Mouse (Mus musculus) heart, embryonic 15.5 days (tissue): ENCODE measurements around the gene Mustn1. TPM values are rescaled to one million over a fixed set of nuclear protein-coding genes. Genes with fewer than 3 reads are reported as not detected.

Experiments
- ATAC-seq: fragments of 200-750 bp; cut with Nextera tagmentation; replicated peaks from 2 replicates; pipeline ENCODE4 v1.8.0; 2017; ENCODE audit warnings: low read depth, moderate TSS enrichment; ENCODE audit not compliant: insufficient number of reproducible peaks, insufficient read depth, low FRiP score
- H3K27ac ChIP-seq: fragments of 300-500 bp; sonication (generic); 2 replicates; pipeline ENCODE4 v1.5.1; 2015; ENCODE audit warnings: mild to moderate bottlenecking, inconsistent platforms
- H3K27me3 ChIP-seq: fragments of 300-500 bp; sonication (generic); 2 replicates; pipeline ENCODE4 v1.6.1; 2015; ENCODE audit warnings: inconsistent platforms
- H3K36me3 ChIP-seq: fragments of 300-500 bp; sonication (generic); 2 replicates; pipeline ENCODE4 v1.6.1; 2015; ENCODE audit warnings: mild to moderate bottlenecking, inconsistent platforms
- H3K4me1 ChIP-seq: fragments of 300-500 bp; sonication (generic); replicated peaks from 2 replicates; pipeline ENCODE4 v1.6.1; 2015; ENCODE audit warnings: inconsistent platforms
- H3K4me2 ChIP-seq: fragments of 300-500 bp; sonication (generic); 2 replicates; pipeline ENCODE4 v1.6.1; 2015; ENCODE audit warnings: inconsistent platforms, mild to moderate bottlenecking, moderate library complexity
- H3K4me3 ChIP-seq: fragments of 300-500 bp; sonication (generic); 2 replicates; pipeline ENCODE4 v1.5.1; 2015; ENCODE audit warnings: mild to moderate bottlenecking, inconsistent platforms
- H3K9ac ChIP-seq: fragments of 300-500 bp; sonication (generic); 2 replicates; pipeline ENCODE4 v1.6.1; 2015; ENCODE audit warnings: mild to moderate bottlenecking, inconsistent platforms
- H3K9me3 ChIP-seq: fragments of 300-500 bp; sonication (generic); replicated peaks from 2 replicates; pipeline ENCODE4 v1.6.1; 2016; ENCODE audit warnings: inconsistent platforms
- WGBS: fragments of 180-500 bp; shearing (Covaris S2); methylation state at CpG from one replicate; pipeline ENCODE4 v1.1.7; 2015; ENCODE audit warnings: mixed read lengths; 5-methylcytosine and 5-hydroxymethylcytosine counted together
- polyA plus RNA-seq: library from polyadenylated mRNA; unstranded; fragments of >200 nt; fragmentation: Nextera tagmentation; extraction: Ambion mirVana; gene quantifications from 2 replicates; pipeline ENCODE4 v1.2.1, GENCODE M21; 2015

Gene Mustn1
- polyA plus RNA-seq, 1 experiment from 2014 or later, result 3.9 TPM

- Histone ChIP-seq H3K36me3 (0 out of 2 replicates have a peak, but pooled peaks cover 3% of the 10 kb centered on the region), H3K27me3 (no peaks in the 10 kb centered on the region), H3K4me1 (peaks cover 23% of the 10 kb centered on the region), H3K4me2 (no peak overlapping the region), H3K27ac (no peak overlapping the region), H3K9me3 (no peaks in the 10 kb centered on the region), H3K9ac (no peak overlapping the region), H3K4me3 (no peak overlapping the region)
- ATAC-seq, result no peak
- 29% methylated on average over 5 of the region's 5 CpGs for WGBS
Measured at GRCm38 (mm10) chr14:30867042-30867441, 12.0 kb upstream of the Mustn1 start.

DNA sequence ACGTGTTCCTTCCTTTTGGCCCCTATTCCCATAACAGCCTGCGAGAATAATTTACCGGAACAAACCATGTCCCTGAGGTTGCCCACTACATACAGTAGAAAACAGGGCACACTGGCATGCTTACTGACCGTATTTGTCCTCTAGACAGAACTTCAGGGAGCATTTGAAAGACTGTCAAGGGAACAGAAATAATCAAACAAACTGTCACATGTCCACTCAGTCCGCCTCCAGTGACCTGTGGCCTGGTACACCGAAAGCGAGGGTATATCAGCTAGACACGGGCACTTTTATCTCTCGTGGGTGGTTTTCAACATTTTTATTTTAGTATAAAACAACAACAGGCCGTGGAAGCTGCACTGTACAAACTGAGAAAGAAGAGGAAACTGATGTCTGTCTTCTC is 10.2 kb upstream of the Mustn1 start:
- H3K4me3 ChIP-seq, result no peak overlapping the region
- ATAC-seq, result no peak

DNA sequence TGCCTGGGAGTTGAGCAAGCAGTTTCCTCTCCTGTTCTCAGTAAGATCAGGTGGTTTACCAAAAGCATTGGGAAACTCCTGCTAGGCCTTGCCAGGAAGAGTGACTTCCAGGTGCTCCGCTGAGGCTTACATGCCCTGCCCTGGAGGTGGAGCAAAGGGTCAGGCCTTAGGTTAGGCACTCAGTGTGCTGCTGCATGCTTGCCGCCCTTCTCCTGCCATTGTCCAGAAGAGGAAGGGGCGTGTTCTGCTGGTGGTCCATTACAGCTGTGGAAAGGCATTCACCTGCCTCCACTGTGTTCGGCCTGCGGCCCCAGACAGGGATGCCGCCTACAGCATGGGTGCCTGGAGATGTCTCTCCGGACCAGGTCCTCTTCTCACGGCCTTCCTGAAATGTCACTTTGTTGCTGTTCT is 9.6 kb upstream of the Mustn1 start:
- H3K4me3 ChIP-seq, result no peak overlapping the region
- 74% methylated on average over 8 of the region's 8 CpGs for WGBS
- no peak for ATAC-seq
- H3K36me3 ChIP-seq, result 0 out of 2 replicates have a peak, but pooled peaks cover 6% of the 10 kb centered on the region
- H3K27me3 ChIP-seq, result no peaks in the 10 kb centered on the region
- peak overlapping the region; percentile 80 for H3K27ac ChIP-seq
- H3K9ac ChIP-seq, result peak overlapping the region; percentile 24; the same call in 1 of the 2 replicates
- no peak overlapping the region for H3K4me2 ChIP-seq
- peaks cover 31% of the 10 kb centered on the region for H3K4me1 ChIP-seq
- H3K9me3 ChIP-seq, result no peaks in the 10 kb centered on the region

More for the DNA sequence above, 10.2 kb upstream of the Mustn1 start:
- H3K27ac ChIP-seq, result peak overlapping the region; percentile 80
- H3K27me3 ChIP-seq, result no peaks in the 10 kb centered on the region
- 78% methylated on average over 10 of the region's 10 CpGs for WGBS
- H3K4me1 ChIP-seq, result peaks cover 26% of the 10 kb centered on the region
- 0 out of 2 replicates have a peak, but pooled peaks cover 6% of the 10 kb centered on the region for H3K36me3 ChIP-seq
- H3K9ac ChIP-seq, result no peak overlapping the region
- H3K4me2 ChIP-seq, result no peak overlapping the region
- H3K9me3 ChIP-seq, result no peaks in the 10 kb centered on the region

DNA sequence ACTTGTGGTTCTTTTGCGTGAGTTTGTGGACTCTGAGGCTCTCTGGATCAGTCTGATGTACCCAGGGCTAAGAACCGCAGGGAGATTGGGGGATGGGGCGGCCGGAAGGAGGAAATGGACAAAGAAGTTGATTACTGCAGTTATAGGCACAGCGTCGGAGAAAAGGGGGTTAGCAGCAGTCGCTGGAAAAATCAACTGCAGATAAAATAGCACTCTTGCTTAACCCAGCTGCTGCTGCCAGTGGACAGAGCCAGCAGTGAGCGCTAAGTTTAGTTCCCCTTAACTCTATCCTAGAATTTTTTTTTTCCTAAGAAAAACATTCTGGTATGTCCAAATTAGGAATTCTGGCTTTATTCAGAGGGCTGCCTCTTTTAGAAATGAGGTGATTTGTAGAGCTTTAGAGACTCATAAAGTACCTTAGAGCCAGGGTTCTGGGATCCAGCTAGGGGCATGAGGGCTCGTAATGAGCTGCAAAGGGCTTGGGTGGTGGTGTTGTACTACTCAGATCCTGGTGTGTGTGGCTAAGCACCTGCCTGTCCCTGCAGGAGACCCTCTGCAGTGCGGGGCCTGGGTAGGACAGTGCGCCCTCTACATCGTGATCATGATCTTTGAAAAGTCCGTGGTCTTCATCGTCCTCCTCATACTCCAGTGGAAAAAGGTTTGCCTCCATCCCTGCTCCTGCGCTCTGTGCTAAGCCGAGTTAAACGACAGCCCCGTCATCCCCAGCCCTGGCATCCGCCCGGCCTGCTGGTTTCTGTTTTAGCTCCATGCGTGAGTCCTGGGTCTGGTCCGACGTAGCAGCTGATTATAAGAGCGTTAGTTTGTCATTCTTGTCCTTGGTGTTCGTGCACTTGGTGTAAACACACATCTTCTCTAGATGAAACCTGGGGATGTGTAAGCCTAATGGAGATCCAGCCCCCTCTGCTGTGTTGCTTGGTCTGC is 8.5 kb upstream of the Mustn1 start:
- WGBS, result 52% methylated on average over 25 of the region's 25 CpGs
- no peaks in the 10 kb centered on the region for H3K27me3 ChIP-seq
- H3K4me1 ChIP-seq, result peaks cover 34% of the 10 kb centered on the region
- H3K4me2 ChIP-seq, result peak overlapping the region; percentile 9; the same call in 1 of the 2 replicates
- peak overlapping the region; percentile 80 for H3K27ac ChIP-seq
- H3K9me3 ChIP-seq, result no peaks in the 10 kb centered on the region
- no peak overlapping the region for H3K4me3 ChIP-seq
- peak; percentile 42; the same call in 1 of the 2 replicates for ATAC-seq
- H3K9ac ChIP-seq, result peak overlapping the region; percentile 24; the same call in 1 of the 2 replicates
- H3K36me3 ChIP-seq, result 0 out of 2 replicates have a peak, but pooled peaks cover 6% of the 10 kb centered on the region

DNA sequence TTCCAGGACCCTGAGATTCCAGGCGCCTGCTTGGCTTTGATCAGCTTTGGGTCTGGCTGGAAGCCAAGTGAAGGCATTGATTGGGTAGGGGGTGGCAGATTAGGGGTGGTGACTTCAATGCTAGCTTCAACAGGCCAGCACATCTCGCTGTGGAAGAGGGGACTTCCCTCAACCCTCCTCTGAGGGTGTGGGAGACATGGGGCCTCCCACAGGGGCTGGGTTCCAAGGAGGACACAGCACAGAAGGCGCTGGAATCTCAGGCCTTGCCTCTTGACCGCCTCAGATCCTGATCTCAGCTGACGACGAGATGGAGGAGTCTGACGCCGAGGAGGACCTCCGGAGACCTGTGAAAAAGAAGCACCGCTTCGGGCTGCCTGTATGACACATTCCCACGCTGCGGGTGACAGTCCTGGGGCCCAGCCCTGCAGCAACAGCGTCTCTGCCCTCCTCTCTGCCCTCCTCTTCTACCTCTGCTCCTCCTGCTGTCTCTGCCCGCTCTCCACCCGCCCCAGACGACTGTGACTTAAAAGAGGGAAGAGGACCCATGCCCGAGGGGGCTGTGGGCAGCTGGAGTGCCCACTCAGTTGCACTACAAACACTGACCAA is 4.8 kb upstream of the Mustn1 start:
- no peak overlapping the region for H3K27ac ChIP-seq
- ATAC-seq, result no peak
- H3K9me3 ChIP-seq, result no peaks in the 10 kb centered on the region
- peaks cover 46% of the 10 kb centered on the region for H3K4me1 ChIP-seq
- no peak overlapping the region for H3K9ac ChIP-seq
- H3K4me2 ChIP-seq, result no peak overlapping the region
- no peaks in the 10 kb centered on the region for H3K27me3 ChIP-seq
- H3K36me3 ChIP-seq, result 0 out of 2 replicates have a peak, but pooled peaks cover 6% of the 10 kb centered on the region
- WGBS, result 54% methylated on average over 18 of the region's 18 CpGs
- H3K4me3 ChIP-seq, result no peak overlapping the region

DNA sequence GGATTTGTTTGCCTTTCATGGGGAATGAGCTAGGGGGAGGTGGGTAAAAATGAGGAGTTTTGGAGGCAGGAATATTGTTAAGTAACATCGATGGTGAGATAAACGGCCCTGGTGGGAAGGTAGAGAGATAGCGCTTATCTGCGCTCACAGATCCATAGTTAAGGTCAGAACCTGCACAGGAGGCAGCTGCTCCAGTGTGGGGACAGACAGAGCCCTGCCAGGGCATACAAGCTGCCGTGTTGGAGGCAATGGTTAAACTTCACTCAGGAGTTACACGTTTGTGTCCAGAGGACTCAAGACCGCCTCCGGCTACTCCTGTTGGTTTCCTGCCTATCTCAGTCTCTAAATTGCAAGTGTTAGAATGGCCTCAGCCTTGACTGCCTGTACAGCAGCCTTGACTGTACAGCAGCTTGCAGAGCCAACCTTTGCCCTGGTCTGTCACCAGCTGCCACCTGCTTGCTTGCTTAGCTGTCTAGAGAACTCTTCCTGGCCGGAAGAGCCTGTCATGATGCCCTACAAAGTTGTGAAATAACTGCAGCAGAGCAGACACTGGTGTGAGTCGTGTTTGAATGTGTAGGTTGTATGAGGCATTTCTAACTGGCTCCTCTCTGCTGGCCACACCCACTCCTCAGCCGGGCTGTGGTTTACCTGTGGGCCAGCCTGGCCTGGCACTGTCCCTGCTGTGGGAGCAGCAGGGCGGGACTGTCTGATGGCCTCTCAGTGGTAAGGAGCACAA is 3.7 kb upstream of the Mustn1 start:
- Histone ChIP-seq H3K27me3 (no peaks in the 10 kb centered on the region), H3K9ac (no peak overlapping the region), H3K4me1 (peaks cover 45% of the 10 kb centered on the region), H3K9me3 (no peaks in the 10 kb centered on the region), H3K4me3 (no peak overlapping the region), H3K36me3 (0 out of 2 replicates have a peak, but pooled peaks cover 6% of the 10 kb centered on the region), H3K27ac (no peak overlapping the region), H3K4me2 (no peak overlapping the region)
- WGBS, result 70% methylated on average over 12 of the region's 12 CpGs
- no peak for ATAC-seq

DNA sequence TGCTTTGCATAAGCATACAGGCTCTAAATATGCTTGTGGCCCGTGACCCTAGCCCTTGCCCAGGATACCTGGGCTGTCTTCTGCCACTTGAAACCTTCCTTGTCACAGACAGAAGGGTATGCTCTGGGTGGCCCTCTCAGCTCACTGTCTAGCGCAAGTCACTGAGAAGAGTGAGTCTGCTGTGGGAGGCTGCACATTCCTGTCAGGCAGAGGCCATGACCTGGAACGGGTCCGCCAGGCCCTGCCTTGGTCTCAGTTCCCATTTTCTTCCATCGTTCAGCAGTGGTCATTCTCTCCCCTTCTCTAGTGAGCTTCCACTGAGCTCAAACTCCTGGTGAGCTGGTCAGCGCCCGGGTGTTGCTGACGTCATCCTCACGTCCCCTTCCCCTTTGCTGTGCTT is 3.0 kb upstream of the Mustn1 start:
- H3K4me3 ChIP-seq, result no peak overlapping the region
- H3K9me3 ChIP-seq, result no peaks in the 10 kb centered on the region
- 0 out of 2 replicates have a peak, but pooled peaks cover 6% of the 10 kb centered on the region for H3K36me3 ChIP-seq
- no peak overlapping the region for H3K9ac ChIP-seq
- peaks cover 38% of the 10 kb centered on the region for H3K4me1 ChIP-seq
- 73% methylated on average over 9 of the region's 9 CpGs for whole genome bisulfite sequencing
- no peak overlapping the region for H3K27ac ChIP-seq
- H3K27me3 ChIP-seq, result no peaks in the 10 kb centered on the region
- no peak overlapping the region for H3K4me2 ChIP-seq
- ATAC-seq, result no peak

DNA sequence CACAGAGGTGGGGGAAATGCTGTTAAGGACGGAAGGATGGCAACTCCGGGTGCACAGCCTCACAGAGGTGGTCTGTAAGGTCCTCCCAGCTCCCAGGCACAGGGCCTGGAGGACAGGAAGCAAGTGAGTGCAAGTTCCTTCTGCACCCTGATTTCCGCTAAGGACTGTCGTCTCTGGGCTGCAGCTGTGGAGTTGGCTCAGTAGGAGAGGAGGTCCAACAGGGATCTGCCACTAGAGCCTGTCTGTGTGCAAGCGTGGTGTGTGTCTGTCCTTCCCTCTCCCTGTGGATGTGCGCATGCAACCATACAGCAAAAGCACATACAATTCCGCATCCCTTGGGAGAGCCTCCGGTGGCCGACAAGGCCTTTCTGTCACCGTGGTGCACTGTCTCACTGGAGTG is 2.5 kb upstream of the Mustn1 start:
- no peaks in the 10 kb centered on the region for H3K9me3 ChIP-seq
- no peaks in the 10 kb centered on the region for H3K27me3 ChIP-seq
- no peak overlapping the region for H3K27ac ChIP-seq
- H3K4me3 ChIP-seq, result no peak overlapping the region
- 81% methylated on average over 10 of the region's 10 CpGs for WGBS
- H3K4me2 ChIP-seq, result no peak overlapping the region
- peaks cover 33% of the 10 kb centered on the region for H3K4me1 ChIP-seq
- no peak overlapping the region for H3K9ac ChIP-seq
- 0 out of 2 replicates have a peak, but pooled peaks cover 6% of the 10 kb centered on the region for H3K36me3 ChIP-seq
- ATAC-seq, result no peak

GRCm38 (mm10) chr14:30877827-30878226 is 1.2 kb upstream of the Mustn1 start:
- Histone ChIP-seq H3K4me3 (no peak overlapping the region), H3K4me1 (peaks cover 32% of the 10 kb centered on the region), H3K36me3 (0 out of 2 replicates have a peak, but pooled peaks cover 6% of the 10 kb centered on the region), H3K27me3 (no peaks in the 10 kb centered on the region), H3K4me2 (no peak overlapping the region), H3K9me3 (no peaks in the 10 kb centered on the region), H3K27ac (no peak overlapping the region), H3K9ac (no peak overlapping the region)
- WGBS, result 88% methylated on average over 3 of the region's 3 CpGs
- no peak for ATAC-seq

DNA sequence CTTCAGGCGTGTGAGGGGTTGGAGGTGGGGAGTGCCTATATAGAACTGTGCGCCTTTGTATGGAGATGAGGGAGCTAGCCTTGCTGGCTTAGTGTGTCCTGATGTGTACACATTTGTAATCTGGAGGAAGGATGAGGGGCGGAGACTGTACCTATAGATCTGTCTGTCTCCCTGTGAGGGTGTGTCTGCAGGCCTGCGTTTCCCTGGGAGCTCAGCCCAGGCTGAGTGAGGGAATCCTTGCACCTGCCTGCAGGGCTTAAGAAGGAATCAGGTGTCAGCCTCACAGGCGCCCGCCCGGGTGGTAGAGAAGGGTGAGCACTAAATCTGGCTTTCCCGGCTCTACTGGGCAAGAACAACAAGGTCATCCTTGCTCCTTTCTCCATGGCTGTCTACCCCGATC is 794 bp downstream of the Mustn1 start:
- peaks cover 22% of the 10 kb centered on the region for H3K4me1 ChIP-seq
- H3K27ac ChIP-seq, result peak overlapping the region; percentile 76; the same call in 1 of the 2 replicates
- H3K9ac ChIP-seq, result no peak overlapping the region
- H3K4me2 ChIP-seq, result no peak overlapping the region
- no peak overlapping the region for H3K4me3 ChIP-seq
- no peaks in the 10 kb centered on the region for H3K9me3 ChIP-seq
- 62% methylated on average over 9 of the region's 9 CpGs for WGBS
- H3K27me3 ChIP-seq, result no peaks in the 10 kb centered on the region
- H3K36me3 ChIP-seq, result no peaks in the 10 kb centered on the region
- ATAC-seq, result 0 out of 2 replicates have a peak, but pooled peaks have one; percentile 10

GRCm38 (mm10) chr14:30880251-30880650 is 1.3 kb downstream of the Mustn1 start:
- Histone ChIP-seq H3K27ac (no peak overlapping the region), H3K9me3 (no peaks in the 10 kb centered on the region), H3K4me3 (no peak overlapping the region), H3K4me2 (no peak overlapping the region), H3K9ac (no peak overlapping the region), H3K4me1 (peaks cover 22% of the 10 kb centered on the region), H3K27me3 (no peaks in the 10 kb centered on the region), H3K36me3 (no peaks in the 10 kb centered on the region)
- WGBS, result 73% methylated on average over 8 of the region's 8 CpGs
- no peak for ATAC-seq
